Mouse (Mus musculus) activated CD4-positive, CD25-positive, alpha-beta regulatory T cell, adult 9 weeks (primary cell): ENCODE data around the gene Dock9. TPM values are rescaled to one million over a fixed set of nuclear protein-coding genes. Genes with fewer than 3 reads are reported as not detected.

Experiments used
- polyA plus RNA-seq: library from polyadenylated mRNA; unstranded; fragments of 100-300 nt; shearing (Covaris generic); gene quantifications from one replicate; pipeline ENCODE4 v1.2.1, GENCODE M21; 2017

Gene Dock9
- 2.6 TPM for polyA plus RNA-seq

GRCm38 (mm10) chr14:121797457-121798410 lies at the start of gene Dock9:
Dock9 (minus strand) TSS chr14:121797837.

GRCm38 (mm10) chr14:121504781-121505484 lies 292.7 kb downstream of the Dock9 start, which contains the start of gene Slc15a1:
Slc15a1 (minus strand) TSS chr14:121505252.

Other genes starting within 250 kb of the Dock9 start
- 186 TPM for gene Ubac2, start 80.8 kb upstream of the Dock9 start, polyA plus RNA-seq
- gene Gpr18, start 117.9 kb upstream of the Dock9 start, polyA plus RNA-seq, result 104 TPM
- 99.6 TPM for gene Gpr183, start 167.4 kb upstream of the Dock9 start, polyA plus RNA-seq
- not detected for gene Timm8a2, start 236.8 kb upstream of the Dock9 start, polyA plus RNA-seq